Comparison of ENCODE assay signal across 15 mouse cellular contexts in genomic region chr9:67005161-67005742, GRCm38 (mm10). TPM values are rescaled to one million over a fixed set of nuclear protein-coding genes. Genes with fewer than 3 reads are reported as not detected.
DNase-seq lines count a peak whose midpoint lies in the region; ATAC-seq and TF ChIP-seq lines count a peak whose summit lies in the region.
"Had no signal": no experiment of that assay in that cellular context is flagged by ENCODE, and none has a peak within 500 bp of the region (broad histone marks: within the 10 kb centered on the region; RNA-seq: fewer than 3 reads in every experiment).

No protein-coding gene starts in this region.

- peak overlapping the region; percentile 6 for H3K4me3 ChIP-seq in cerebellum, adult 2 months (replicated peaks; ENCODE audit: insufficient read depth, low read depth, low read length)
- H3K4me3 ChIP-seq in intestine, embryonic 16.5 days (ENCODE audit: low read length), result no peak overlapping the region
- H3K4me3 ChIP-seq: erythroblast, embryonic 14.5 days; midbrain, embryonic 13.5 days had no signal

- H3K27me3 ChIP-seq in cerebellum, adult 2 months (ENCODE audit: control insufficient read depth, insufficient read depth, low read length), result no peaks in the 10 kb centered on the region
- no peaks in the 10 kb centered on the region for H3K27me3 ChIP-seq in intestine, embryonic 16.5 days (replicated peaks; ENCODE audit: control insufficient read depth, insufficient read depth, low read length)
- H3K27me3 ChIP-seq: midbrain, embryonic 13.5 days had no signal

- H3K27ac ChIP-seq in cerebellum, adult 2 months (ENCODE audit: insufficient read depth, low read length), result no peak overlapping the region
- no peak overlapping the region for H3K27ac ChIP-seq in intestine, embryonic 16.5 days (ENCODE audit: low read length)
- H3K27ac ChIP-seq: midbrain, embryonic 13.5 days had no signal

- peak; percentile 67 for ATAC-seq in intestine, embryonic 16.5 days
- ATAC-seq: midbrain, embryonic 13.5 days had no signal

- 32% methylated on average over 11 of the region's 11 CpGs for WGBS in cerebellum, adult 2 months
- whole genome bisulfite sequencing in intestine, embryonic 16.5 days, result 62% methylated on average over 11 of the region's 11 CpGs

- H3K9ac ChIP-seq in intestine, embryonic 16.5 days (ENCODE audit: low read depth, low read length), result no peak overlapping the region; the same call in 1 of the 2 replicates
- H3K9ac ChIP-seq: midbrain, embryonic 13.5 days had no signal

- H3K36me3 ChIP-seq in intestine, embryonic 16.5 days (ENCODE audit: control insufficient read depth, insufficient read depth, low read length), result no peaks in the 10 kb centered on the region
- H3K36me3 ChIP-seq: G1E; midbrain, embryonic 13.5 days had no signal

- TF ChIP-seq CTCF in cerebellum, adult 2 months (IDR thresholded peaks at IDR 0.05; ENCODE audit: borderline replicate concordance, insufficient read depth, low read depth, low read length), result no peak

- no peak for TF ChIP-seq POLR2A in cerebellum, adult 2 months (IDR thresholded peaks at IDR 0.05; ENCODE audit: borderline replicate concordance, insufficient read depth, low read length)

- H3K4me2 ChIP-seq in intestine, embryonic 16.5 days (ENCODE audit: low read depth, low read length), result no peak overlapping the region
- H3K4me2 ChIP-seq: midbrain, embryonic 13.5 days had no signal

- DNase-seq in layer of hippocampus, postnatal 10 days (ENCODE audit: low spot score in 2 of 2), result peak; percentile 35 to 37
- DNase-seq in layer of hippocampus, postnatal 36 days, result no peak
- peak; percentile 74 for DNase-seq in Muller cell, postnatal 12 days (ENCODE audit: inconsistent ontology term)
- peak; percentile 56 to 61 for DNase-seq in cerebellum, adult 2 months
- DNase-seq in gastrocnemius, postnatal 10 days, result no peak
- no peak for DNase-seq in thymus, adult 18-20 months
- no peak for DNase-seq in adrenal gland, adult 8-10 months
- DNase-seq: embryo, embryonic 11 days; heart, adult 11 months; kidney, adult 2 months; lung, postnatal 10 days had no signal

- H3K4me1 ChIP-seq in cerebellum, adult 2 months (ENCODE audit: control insufficient read depth, insufficient read depth, low read length), result peaks cover 19% of the 10 kb centered on the region
- peaks cover 11% of the 10 kb centered on the region for H3K4me1 ChIP-seq in intestine, embryonic 16.5 days (ENCODE audit: control insufficient read depth, insufficient read depth, low read length)
- H3K4me1 ChIP-seq: midbrain, embryonic 13.5 days had no signal

- no peaks in the 10 kb centered on the region for H3K9me3 ChIP-seq in intestine, embryonic 16.5 days (ENCODE audit: control insufficient read depth, low read length)
- H3K9me3 ChIP-seq: G1E; midbrain, embryonic 13.5 days had no signal

RNA-seq across cellular contexts. Expression of gene Lactb, which starts 30.0 kb away (rescaled TPM):
- 10 to 100 TPM; 15.8 to 16.3 TPM for total RNA-seq in layer of hippocampus, postnatal 10 days (2021)
- total RNA-seq in layer of hippocampus, postnatal 36 days (2021), result 10 to 100 TPM; 13.9 to 14.4 TPM
- polyA plus RNA-seq in cerebellum, adult 2 months (2012; rRNA removed), result 13.2 and 13.6 TPM in 2 replicates
- polyA plus RNA-seq in intestine, embryonic 16.5 days (2015; fragmentation: Nextera tagmentation; extraction: Ambion mirVana), result 5.6 and 6.7 TPM in 2 replicates
- total RNA-seq in gastrocnemius, postnatal 10 days (2021), result 10 to 100 TPM; 19.1 to 22.4 TPM
- 10 to 100 TPM; 15.8 to 19.2 (median 17.8) TPM for total RNA-seq in adrenal gland, adult 8-10 months (2022)

RNA-seq across cellular contexts. Expression of gene Tpm1, which starts 44.0 kb away (rescaled TPM):
- total RNA-seq in layer of hippocampus, postnatal 10 days (2021), result 100 to 1,000 TPM; 195 to 211 TPM
- 100 to 1,000 TPM; 219 to 236 TPM for total RNA-seq in layer of hippocampus, postnatal 36 days (2021)
- 157 and 170 TPM in 2 replicates for polyA plus RNA-seq in cerebellum, adult 2 months (2012; rRNA removed)
- 1,080 and 1,114 TPM in 2 replicates for polyA plus RNA-seq in intestine, embryonic 16.5 days (2015; fragmentation: Nextera tagmentation; extraction: Ambion mirVana)
- over 10,000 TPM; 16,629 to 18,397 TPM for total RNA-seq in gastrocnemius, postnatal 10 days (2021)
- 100 to 1,000 TPM; 153 to 277 (median 212) TPM for total RNA-seq in adrenal gland, adult 8-10 months (2022)

RNA-seq across cellular contexts. Expression of gene Rps27l, which starts 59.4 kb away (rescaled TPM):
- 10 to 100 TPM; 45.4 to 52.1 TPM for total RNA-seq in layer of hippocampus, postnatal 10 days (2021)
- total RNA-seq in layer of hippocampus, postnatal 36 days (2021), result 10 to 100 TPM; 37.9 to 44.7 TPM
- polyA plus RNA-seq in cerebellum, adult 2 months (2012; rRNA removed), result 53.7 and 55.7 TPM in 2 replicates
- 763 and 818 TPM in 2 replicates for polyA plus RNA-seq in intestine, embryonic 16.5 days (2015; fragmentation: Nextera tagmentation; extraction: Ambion mirVana)
- total RNA-seq in gastrocnemius, postnatal 10 days (2021), result 100 to 1,000 TPM; 215 to 237 TPM
- 100 to 1,000 TPM; 240 to 306 (median 275) TPM for total RNA-seq in adrenal gland, adult 8-10 months (2022)

Comparison
In these comparisons a context has a peak if more than half of its experiments do, and no peak if none do; other contexts are left out.
1. DNase-seq: peak in layer of hippocampus, postnatal 10 days (2 of 2), Muller cell, postnatal 12 days (single experiment) and cerebellum, adult 2 months (2 of 2); none in layer of hippocampus, postnatal 36 days (0 of 2), gastrocnemius, postnatal 10 days (single experiment), thymus, adult 18-20 months (0 of 2) and adrenal gland, adult 8-10 months (single experiment).
2. RNA of gene Tpm1, which starts 44.0 kb away (total RNA-seq): 16,629 to 18,397 TPM in gastrocnemius, postnatal 10 days; 153 to 277 TPM in adrenal gland, adult 8-10 months, 219 to 236 TPM in layer of hippocampus, postnatal 36 days and 195 to 211 TPM in layer of hippocampus, postnatal 10 days; every median in the first group is over 10 times any median in the second.
3. RNA of gene Rps27l, which starts 59.4 kb away (total RNA-seq): 240 to 306 TPM in adrenal gland, adult 8-10 months and 215 to 237 TPM in gastrocnemius, postnatal 10 days; 45.4 to 52.1 TPM in layer of hippocampus, postnatal 10 days and 37.9 to 44.7 TPM in layer of hippocampus, postnatal 36 days; every median in the first group is over 4 times any median in the second.